Mouse (Mus musculus) CH12.LX (cell line): ENCODE measurements around the gene Sgip1. TPM values are rescaled to one million over a fixed set of nuclear protein-coding genes. Genes with fewer than 3 reads are reported as not detected.

Experiments used
- DNase-seq: peaks from one replicate; pipeline ENCODE4 v3.0.0-alpha.2; 2013; ENCODE audit errors: extremely low read depth
- H3K27ac ChIP-seq: 2 replicates; pipeline ENCODE4 v1.5.1; 2012; ENCODE audit warnings: low read depth, mild to moderate bottlenecking, control low read depth, moderate library complexity; ENCODE audit not compliant: insufficient read depth
- H3K27me3 ChIP-seq: replicated peaks from 2 replicates; pipeline ENCODE3; 2012; ENCODE audit warnings: inconsistent platforms
- H3K36me3 ChIP-seq, 2 experiments: replicated peaks in 1 of 2; 2 replicates each; pipeline versions ENCODE3 to v1.6.1; 2012; ENCODE audit warnings: inconsistent platforms in 1 of 2, low read length in 1 of 2, mild to moderate bottlenecking in 1 of 2, mixed read lengths in 1 of 2, moderate library complexity in 1 of 2; ENCODE audit not compliant: control insufficient read depth in 1 of 2, insufficient read depth in 1 of 2
- H3K4me1 ChIP-seq, 2 experiments: 2 replicates each; pipeline ENCODE4 v1.6.1; 2012; ENCODE audit warnings: inconsistent platforms in 1 of 2, moderate library complexity in 1 of 2; ENCODE audit not compliant: insufficient read depth in 2 of 2, control insufficient read depth in 1 of 2
- H3K4me2 ChIP-seq: 2 replicates; pipeline ENCODE4 v1.6.1; 2012; ENCODE audit warnings: low read depth, mild to moderate bottlenecking, control low read depth; ENCODE audit not compliant: poor library complexity, insufficient read depth, severe bottlenecking
- H3K4me3 ChIP-seq, 3 experiments: fragments of 150-350 bp in 1 of 3; sonication (generic) in 1 of 3; replicated peaks in 1 of 3; 2 replicates each; pipeline versions ENCODE3 to v1.5.1; 2011 to 2012; ENCODE audit warnings: low read depth in 2 of 3, low read length in 2 of 3, mild to moderate bottlenecking in 2 of 3, moderate library complexity in 2 of 3, control low read depth in 1 of 3, improper control_type of control experiment in 1 of 3, inconsistent platforms in 1 of 3, mixed read lengths in 1 of 3; ENCODE audit not compliant: poor library complexity in 1 of 3
- H3K79me2 ChIP-seq: replicated peaks from 2 replicates; pipeline ENCODE4 v1.6.1; 2012; ENCODE audit warnings: mild to moderate bottlenecking, moderate library complexity; ENCODE audit not compliant: control insufficient read depth, poor library complexity, insufficient read depth, severe bottlenecking; ENCODE audit errors: extremely low read depth
- H3K9ac ChIP-seq: 2 replicates; pipeline ENCODE4 v1.6.1; 2012; ENCODE audit warnings: low read depth, mild to moderate bottlenecking, control low read depth, moderate library complexity; ENCODE audit not compliant: insufficient read depth
- H3K9me3 ChIP-seq: replicated peaks from 2 replicates; pipeline ENCODE3; 2012; ENCODE audit warnings: low read length, inconsistent platforms, mixed read lengths
- BHLHE40 ChIP-seq: IDR thresholded peaks from 2 replicates; pipeline ENCODE4 v1.6.1; 2011; ENCODE audit warnings: mild to moderate bottlenecking, low read depth, low read length, improper control_type of control experiment
- CTCF ChIP-seq, 2 experiments: IDR thresholded peaks in 1 of 2; conservative IDR thresholded peaks in 1 of 2; 2 replicates each; pipeline ENCODE4 v1.5.1; 2011 to 2012; ENCODE audit warnings: low read depth in 2 of 2, low read length in 2 of 2, improper control_type of control experiment in 1 of 2, inconsistent platforms in 1 of 2, mild to moderate bottlenecking in 1 of 2, moderate library complexity in 1 of 2
- E2F4 ChIP-seq: IDR thresholded peaks from 2 replicates; pipeline ENCODE4 v1.6.1; 2011; ENCODE audit warnings: low read depth, low read length, improper control_type of control experiment; ENCODE audit not compliant: insufficient replicate concordance
- ELF1 ChIP-seq: IDR thresholded peaks from 2 replicates; pipeline ENCODE4 v1.6.1; 2014; ENCODE audit warnings: low read depth, mild to moderate bottlenecking, inconsistent platforms, low read length, improper control_type of control experiment
- EP300 ChIP-seq: IDR thresholded peaks from 2 replicates; pipeline ENCODE4 v1.6.1; 2011; ENCODE audit warnings: low read length, improper control_type of control experiment
- GABPA ChIP-seq: IDR thresholded peaks from 2 replicates; pipeline ENCODE4 v1.6.1; 2012; ENCODE audit warnings: low read depth, low read length, improper control_type of control experiment, inconsistent platforms; ENCODE audit not compliant: insufficient replicate concordance
- HCFC1 ChIP-seq: IDR thresholded peaks from 2 replicates; pipeline ENCODE4 v1.6.1; 2012; ENCODE audit warnings: low read depth, mild to moderate bottlenecking, inconsistent platforms, low read length, improper control_type of control experiment
- IRF4 ChIP-seq: IDR thresholded peaks from 2 replicates; pipeline ENCODE4 v1.6.1; 2014; ENCODE audit warnings: low read depth, mild to moderate bottlenecking, inconsistent platforms, low read length, improper control_type of control experiment
- JUND ChIP-seq: conservative IDR thresholded peaks from 2 replicates; pipeline ENCODE4 v1.6.1; 2011; ENCODE audit warnings: low read depth, low read length, improper control_type of control experiment
- KAT2A ChIP-seq: IDR thresholded peaks from 2 replicates; pipeline ENCODE4 v1.6.1; 2012; ENCODE audit warnings: low read length, improper control_type of control experiment, inconsistent platforms; ENCODE audit not compliant: insufficient replicate concordance
- MAFK ChIP-seq: IDR thresholded peaks from 2 replicates; pipeline ENCODE4 v1.6.1; 2011; ENCODE audit warnings: low read length, improper control_type of control experiment; ENCODE audit not compliant: insufficient replicate concordance
- MAX ChIP-seq: IDR thresholded peaks from 2 replicates; pipeline ENCODE4 v1.6.1; 2011; ENCODE audit warnings: low read length, improper control_type of control experiment
- MXI1 ChIP-seq: IDR thresholded peaks from 2 replicates; pipeline ENCODE4 v1.6.1; 2011; ENCODE audit warnings: mild to moderate bottlenecking, low read depth, low read length, improper control_type of control experiment
- NRF1 ChIP-seq: IDR thresholded peaks from 2 replicates; pipeline ENCODE4 v1.6.1; 2014; ENCODE audit warnings: low read depth, mild to moderate bottlenecking, inconsistent platforms, low read length, improper control_type of control experiment, moderate library complexity
- PAX5 ChIP-seq: IDR thresholded peaks from 2 replicates; pipeline ENCODE4 v1.6.1; 2012; ENCODE audit warnings: low read length, inconsistent platforms, mixed read lengths
- POLR2A ChIP-seq: IDR thresholded peaks from 2 replicates; pipeline ENCODE4 v1.6.1; 2011; ENCODE audit warnings: low read depth, mild to moderate bottlenecking, improper control_type of control experiment, low read length
- POLR2AphosphoS2 ChIP-seq: IDR thresholded peaks from 2 replicates; pipeline ENCODE4 v1.6.1; 2011; ENCODE audit warnings: low read depth, low read length, improper control_type of control experiment
- RAD21 ChIP-seq: IDR thresholded peaks from 2 replicates; pipeline ENCODE4 v1.6.1; 2011; ENCODE audit warnings: low read depth, mild to moderate bottlenecking, low read length, improper control_type of control experiment, moderate library complexity
- SMC3 ChIP-seq: IDR thresholded peaks from 2 replicates; pipeline ENCODE4 v1.6.1; 2011; ENCODE audit warnings: low read depth, low read length, improper control_type of control experiment
- TCF12 ChIP-seq: IDR thresholded peaks from 2 replicates; pipeline ENCODE4 v1.6.1; 2014; ENCODE audit warnings: low read depth, mild to moderate bottlenecking, inconsistent platforms, low read length, improper control_type of control experiment
- UBTF ChIP-seq: IDR thresholded peaks from 2 replicates; pipeline ENCODE4 v1.6.1; 2012; ENCODE audit warnings: low read depth, mild to moderate bottlenecking, inconsistent platforms, low read length, improper control_type of control experiment, moderate library complexity
- USF1 ChIP-seq: IDR thresholded peaks from 2 replicates; pipeline ENCODE4 v1.6.1; 2014; ENCODE audit warnings: low read depth, mild to moderate bottlenecking, inconsistent platforms, low read length, improper control_type of control experiment
- USF2 ChIP-seq: conservative IDR thresholded peaks from 2 replicates; pipeline ENCODE4 v1.6.1; 2011; ENCODE audit warnings: low read depth, low read length, improper control_type of control experiment
- ZC3H11A ChIP-seq: IDR thresholded peaks from 2 replicates; pipeline ENCODE4 v1.6.1; 2012; ENCODE audit warnings: low read depth, mild to moderate bottlenecking, inconsistent platforms, low read length, improper control_type of control experiment
- ZKSCAN1 ChIP-seq: IDR thresholded peaks from 2 replicates; pipeline ENCODE4 v1.6.1; 2012; ENCODE audit warnings: low read depth, inconsistent platforms, low read length, improper control_type of control experiment, borderline replicate concordance
- ZNF384 ChIP-seq: IDR thresholded peaks from 2 replicates; pipeline ENCODE4 v1.6.1; 2012; ENCODE audit warnings: low read depth, low read length, improper control_type of control experiment, inconsistent platforms
- dilution Hi-C: fragments of 300-500 bp; cut with MboI; formaldehyde crosslinking; loops from 2 replicates; pipeline ENCODE4 v1.14.3; 2020; ENCODE audit warnings: low sequenced_read_pairs; ENCODE audit not compliant: extremely low pct_unique_long_range_greater_than_20kb, extremely low pct_ligation_motif_present
- in situ Hi-C: fragments of 300-500 bp; cut with MboI; formaldehyde crosslinking; loops from 3 replicates; pipeline ENCODE4 v1.14.3; 2019; ENCODE audit warnings: low sequenced_read_pairs, low pct_ligation_motif_present, low pct_unique_long_range_greater_than_20kb, mixed read lengths
- polyA plus RNA-seq: library from polyadenylated mRNA; unstranded; fragments of >175 nt; gene quantifications from 2 replicates; pipeline ENCODE4 v1.2.1, GENCODE M21; 2012; ENCODE audit warnings: low read depth; ENCODE audit not compliant: insufficient read length
- total RNA-seq, 2 experiments: library from RNA; depleted of rRNA; stranded (reverse); fragments of 300-350 nt in 1 of 2; fragments of >200 nt in 1 of 2; gene quantifications; 2 replicates each; pipeline ENCODE4 v1.2.3; 2012 to 2014

Gene Sgip1
- total and polyA plus RNA-seq, 3 experiments, result 0.07 to 0.39 (median 0.21) TPM

GRCm38 (mm10) chr4:102986173-102986572, 245.1 kb downstream of the Sgip1 start:
- TF ChIP-seq USF1 (peak; percentile 71), MAX (0 out of 2 replicates have a peak, but pooled peaks have one; percentile 46), UBTF (no peak), BHLHE40 (peak; percentile 24; the same call in 1 of the 2 replicates), GABPA (no peak), USF2 (peak; percentile 74)
- no peaks in the 10 kb centered on the region for H3K27me3 ChIP-seq
- H3K9ac ChIP-seq, result no peak overlapping the region
- no peak overlapping the region for H3K4me3 ChIP-seq
- H3K27ac ChIP-seq, result no peak overlapping the region
- peaks cover 19 to 43% of the 10 kb centered on the region in 2 experiments for H3K4me1 ChIP-seq
- H3K4me2 ChIP-seq, result no peak overlapping the region
- dilution Hi-C loops (no loop called here), in situ Hi-C loops (loop anchor here (10.0 to 25.0 kb wide), 2 partner anchors 159 to 351 kb away; no protein-coding TSS in a partner anchor)
- peak; percentile 63 for DNase-seq
- H3K36me3 ChIP-seq, result no peaks in the 10 kb centered on the region
- no peaks in the 10 kb centered on the region for H3K9me3 ChIP-seq
- no peaks in the 10 kb centered on the region for H3K79me2 ChIP-seq

DNA sequence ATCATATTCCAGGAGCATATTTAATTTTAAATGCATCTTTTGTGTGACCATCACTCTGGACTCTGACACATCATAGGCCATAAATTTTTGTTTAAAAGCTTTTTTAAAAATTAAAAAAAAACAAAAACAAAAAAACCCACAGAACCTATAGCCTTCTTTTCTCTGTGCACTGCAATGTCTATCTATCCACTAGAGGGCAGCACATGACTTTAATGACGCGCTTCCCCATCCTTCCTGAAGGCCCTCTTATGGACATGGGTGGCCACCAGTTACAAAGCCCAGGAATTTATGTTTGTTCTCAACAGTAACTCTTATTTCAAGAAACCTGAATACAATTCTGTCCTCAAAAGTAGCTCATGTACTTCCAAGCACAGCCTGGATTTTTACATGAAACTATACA, 245.8 kb downstream of the Sgip1 start:
- H3K4me1 ChIP-seq, result peaks cover 16 to 38% of the 10 kb centered on the region in 2 experiments
- no peak overlapping the region for H3K4me3 ChIP-seq
- TF ChIP-seq RAD21 (peak; percentile 86), CTCF (conservative IDR thresholded peaks at IDR 0.05 in 1 of 2, IDR thresholded peaks at IDR 0.05 in 1 of 2; ENCODE audit: low read depth in 2 of 2, low read length in 2 of 2) (peak; percentile 62 to 89), ZNF384 (peak; percentile 62; the same call in 1 of the 2 replicates), ZC3H11A (0 out of 2 replicates have a peak, but pooled peaks have one; percentile 11), HCFC1 (no peak), SMC3 (peak; percentile 81)
- TF ChIP-seq, all 38 proteins: peak for 5
- in situ Hi-C loops, result loop anchor here (10.0 to 25.0 kb wide), 2 partner anchors 158 to 350 kb away; no protein-coding TSS in a partner anchor
- H3K27me3 ChIP-seq, result no peaks in the 10 kb centered on the region
- peak; percentile 76 for DNase-seq
- no peaks in the 10 kb centered on the region for H3K9me3 ChIP-seq
- no peaks in the 10 kb centered on the region for H3K79me2 ChIP-seq
- no peak overlapping the region for H3K9ac ChIP-seq
- H3K4me2 ChIP-seq, result no peak overlapping the region
- H3K27ac ChIP-seq, result no peak overlapping the region
- dilution Hi-C loops, result no loop called here
- no peaks in the 10 kb centered on the region for H3K36me3 ChIP-seq

GRCm38 (mm10) chr4:102987325-102987724, 246.2 kb downstream of the Sgip1 start:
- Histone ChIP-seq H3K9ac (no peak overlapping the region), H3K4me2 (no peak overlapping the region)
- no peak for TF ChIP-seq NRF1
- TF ChIP-seq IRF4, result no peak
- TF ChIP-seq E2F4, result no peak
- TF ChIP-seq TCF12, result no peak
- no peak for TF ChIP-seq PAX5
- no peak for TF ChIP-seq KAT2A
- TF ChIP-seq ZKSCAN1, result no peak
- no peak for TF ChIP-seq POLR2A
- no peak for TF ChIP-seq MAFK
- no peak for TF ChIP-seq POLR2AphosphoS2
- no peak for TF ChIP-seq JUND
- no peak for TF ChIP-seq EP300
- no peak for TF ChIP-seq CTCF (conservative IDR thresholded peaks at IDR 0.05 in 1 of 2, IDR thresholded peaks at IDR 0.05 in 1 of 2; ENCODE audit: low read depth in 2 of 2, low read length in 2 of 2)
- no peak for TF ChIP-seq ELF1
- no peak for TF ChIP-seq GABPA
- TF ChIP-seq ZC3H11A, result no peak
- no peak for TF ChIP-seq MXI1
- TF ChIP-seq, all 38 proteins: peak for 0
- peaks cover 16 to 37% of the 10 kb centered on the region in 2 experiments for H3K4me1 ChIP-seq
- H3K27ac ChIP-seq, result no peak overlapping the region
- H3K79me2 ChIP-seq, result no peaks in the 10 kb centered on the region
- in situ Hi-C loops, result loop anchor here (10.0 to 25.0 kb wide), 2 partner anchors 157 to 350 kb away; no protein-coding TSS in a partner anchor
- no peaks in the 10 kb centered on the region for H3K9me3 ChIP-seq
- no peaks in the 10 kb centered on the region for H3K36me3 ChIP-seq
- dilution Hi-C loops, result no loop called here
- no peak overlapping the region for H3K4me3 ChIP-seq
- H3K27me3 ChIP-seq, result no peaks in the 10 kb centered on the region
- no peak for DNase-seq
